Mouse (Mus musculus) kidney, adult 9 months (tissue): ENCODE measurements around the gene Alkbh3.

ENCODE experiments used
- DNase-seq: peaks from one replicate; pipeline ENCODE4 v3.0.0; 2022

The Alkbh3 gene

GRCm38 (mm10) chr2:93953726-93954125 lies 56.9 kb downstream of the Alkbh3 start:
- no peak for DNase-seq

- no peak for DNase-seq
These were observed 63.6 kb downstream of the Alkbh3 start for GRCm38 (mm10) chr2:93946976-93947375.

- DNase-seq, result no peak
These were observed 65.8 kb downstream of the Alkbh3 start for GRCm38 (mm10) chr2:93944855-93945254.

GRCm38 (mm10) chr2:93944099-93944498 lies 66.5 kb downstream of the Alkbh3 start:
- DNase-seq, result no peak

GRCm38 (mm10) chr2:93941670-93942069 lies 68.9 kb downstream of the Alkbh3 start:
- DNase-seq, result peak; percentile 14

- no peak for DNase-seq
These were observed 72.1 kb downstream of the Alkbh3 start for GRCm38 (mm10) chr2:93938534-93938933.
